Mouse (Mus musculus) midbrain, embryonic 11.5 days (tissue): ENCODE data around the gene Il1rl1. TPM values are rescaled to one million over a fixed set of nuclear protein-coding genes. Genes with fewer than 3 reads are reported as not detected.

Experiments used
- ATAC-seq: fragments of 200-750 bp; cut with Nextera tagmentation; 2 replicates; pipeline ENCODE4 v1.8.0; 2017; ENCODE audit warnings: moderate TSS enrichment, moderate library complexity; ENCODE audit not compliant: low FRiP score
- DNase-seq: peaks from one replicate; pipeline ENCODE4 v3.0.0; 2015; ENCODE audit warnings: low spot score; ENCODE audit errors: missing footprints
- H3K27ac ChIP-seq: fragments of 300-500 bp; sonication (generic); 2 replicates; pipeline ENCODE4 v1.5.1; 2014; ENCODE audit warnings: low read depth, low read length
- H3K27me3 ChIP-seq: fragments of 300-500 bp; sonication (generic); 2 replicates; pipeline ENCODE4 v1.6.1; 2014; ENCODE audit warnings: mild to moderate bottlenecking, low read length, moderate library complexity, mixed read lengths; ENCODE audit not compliant: control insufficient read depth, insufficient read depth
- H3K36me3 ChIP-seq: fragments of 300-500 bp; sonication (generic); 2 replicates; pipeline ENCODE4 v1.6.1; 2014; ENCODE audit warnings: mild to moderate bottlenecking, low read length, moderate library complexity, mixed read lengths; ENCODE audit not compliant: control insufficient read depth, insufficient read depth
- H3K4me1 ChIP-seq: fragments of 300-500 bp; sonication (generic); 2 replicates; pipeline ENCODE4 v1.6.1; 2014; ENCODE audit warnings: low read length; ENCODE audit not compliant: control insufficient read depth, insufficient read depth
- H3K4me2 ChIP-seq: fragments of 300-500 bp; sonication (generic); 2 replicates; pipeline ENCODE4 v1.6.1; 2014; ENCODE audit warnings: mild to moderate bottlenecking, moderate library complexity
- H3K4me3 ChIP-seq: fragments of 300-500 bp; sonication (generic); 2 replicates; pipeline ENCODE4 v1.5.1; 2014; ENCODE audit warnings: low read depth, low read length
- H3K9ac ChIP-seq: fragments of 300-500 bp; sonication (generic); 2 replicates; pipeline ENCODE4 v1.6.1; 2014; ENCODE audit warnings: low read length
- H3K9me3 ChIP-seq: fragments of 300-500 bp; sonication (generic); 2 replicates; pipeline ENCODE4 v1.6.1; 2016; ENCODE audit warnings: low read length; ENCODE audit not compliant: control insufficient read depth
- WGBS: fragments of 180-500 bp; shearing (Covaris S2); extraction: QIAGEN DNeasy Blood & Tissue Kit; methylation state at CpG from one replicate; pipeline ENCODE4 v1.1.7; 2014; 5-methylcytosine and 5-hydroxymethylcytosine counted together
- polyA plus RNA-seq: library from polyadenylated mRNA; unstranded; fragments of >200 nt; fragmentation: Nextera tagmentation; extraction: Ambion mirVana; gene quantifications from 2 replicates; pipeline ENCODE4 v1.2.1, GENCODE M21; 2014

The Il1rl1 gene
- polyA plus RNA-seq, 1 experiment from 2014 or later, result 0.11 TPM

DNA sequence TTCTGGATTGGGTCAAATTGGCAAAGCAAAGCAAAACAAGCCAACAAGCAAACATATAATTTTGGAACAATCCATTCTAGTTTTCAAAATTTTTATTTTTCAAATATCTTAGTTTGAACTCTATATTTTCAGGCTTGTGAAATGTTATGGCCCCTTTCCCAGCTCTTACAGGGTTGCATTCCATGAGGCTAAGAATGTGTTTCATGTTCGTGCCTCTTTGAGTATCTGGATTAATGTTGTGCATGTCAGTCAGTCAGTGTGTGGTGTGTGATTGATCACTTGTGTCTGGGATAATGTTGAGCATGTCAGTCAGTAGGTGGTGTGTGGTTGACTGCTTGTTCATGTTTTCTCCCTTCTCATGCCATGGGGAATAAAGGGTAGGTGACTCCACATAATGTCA, 1.5 kb upstream of the Il1rl1 start:
- ATAC-seq, result no peak
- 89% methylated on average over 1 of the region's 1 CpGs for WGBS
- no peaks in the 10 kb centered on the region for H3K27me3 ChIP-seq
- no peak overlapping the region for H3K4me3 ChIP-seq
- H3K4me2 ChIP-seq, result no peak overlapping the region
- no peak overlapping the region for H3K9ac ChIP-seq
- no peaks in the 10 kb centered on the region for H3K36me3 ChIP-seq
- DNase-seq, result no peak
- no peaks in the 10 kb centered on the region for H3K9me3 ChIP-seq
- H3K27ac ChIP-seq, result no peak overlapping the region
- no peaks in the 10 kb centered on the region for H3K4me1 ChIP-seq

- H3K27ac ChIP-seq, result no peak overlapping the region
- no peak for DNase-seq
- no peak overlapping the region for H3K9ac ChIP-seq
- no peak overlapping the region for H3K4me3 ChIP-seq
- no peaks in the 10 kb centered on the region for H3K4me1 ChIP-seq
- H3K36me3 ChIP-seq, result no peaks in the 10 kb centered on the region
- H3K4me2 ChIP-seq, result no peak overlapping the region
- no peaks in the 10 kb centered on the region for H3K27me3 ChIP-seq
- 83% methylated on average over 4 of the region's 4 CpGs for WGBS
- H3K9me3 ChIP-seq, result no peaks in the 10 kb centered on the region
- ATAC-seq, result no peak
These were observed 919 bp downstream of the Il1rl1 start for GRCm38 (mm10) chr1:40430143-40430834.

- no peak for DNase-seq
- H3K4me3 ChIP-seq, result no peak overlapping the region
- no peaks in the 10 kb centered on the region for H3K4me1 ChIP-seq
- 90% methylated on average over 2 of the region's 2 CpGs for WGBS
- no peak overlapping the region for H3K9ac ChIP-seq
- no peak overlapping the region for H3K4me2 ChIP-seq
- no peak overlapping the region for H3K27ac ChIP-seq
- H3K27me3 ChIP-seq, result no peaks in the 10 kb centered on the region
- no peaks in the 10 kb centered on the region for H3K36me3 ChIP-seq
- no peaks in the 10 kb centered on the region for H3K9me3 ChIP-seq
- ATAC-seq, result no peak
These were observed 2.8 kb downstream of the Il1rl1 start for GRCm38 (mm10) chr1:40432169-40432568.

GRCm38 (mm10) chr1:40435936-40436335, 6.6 kb downstream of the Il1rl1 start:
- no peaks in the 10 kb centered on the region for H3K36me3 ChIP-seq
- no peaks in the 10 kb centered on the region for H3K4me1 ChIP-seq
- DNase-seq (no peak), ATAC-seq (no peak)
- H3K9me3 ChIP-seq, result no peaks in the 10 kb centered on the region
- H3K27ac ChIP-seq, result no peak overlapping the region
- no peaks in the 10 kb centered on the region for H3K27me3 ChIP-seq
- H3K4me3 ChIP-seq, result no peak overlapping the region
- WGBS, result 88% methylated on average over 3 of the region's 3 CpGs
- H3K9ac ChIP-seq, result no peak overlapping the region
- no peak overlapping the region for H3K4me2 ChIP-seq

- H3K4me3 ChIP-seq, result no peak overlapping the region
- WGBS, result 94% methylated on average over 2 of the region's 2 CpGs
- no peak overlapping the region for H3K4me2 ChIP-seq
- no peaks in the 10 kb centered on the region for H3K27me3 ChIP-seq
- H3K27ac ChIP-seq, result no peak overlapping the region
- H3K9me3 ChIP-seq, result no peaks in the 10 kb centered on the region
- no peak for ATAC-seq
- H3K4me1 ChIP-seq, result no peaks in the 10 kb centered on the region
- H3K36me3 ChIP-seq, result no peaks in the 10 kb centered on the region
- no peak for DNase-seq
- H3K9ac ChIP-seq, result no peak overlapping the region
These were observed 8.0 kb downstream of the Il1rl1 start for GRCm38 (mm10) chr1:40437340-40437739.

GRCm38 (mm10) chr1:40439504-40439903, 10.1 kb downstream of the Il1rl1 start:
- WGBS, result 82% methylated on average over 8 of the region's 8 CpGs
- H3K4me2 ChIP-seq, result no peak overlapping the region
- no peak overlapping the region for H3K9ac ChIP-seq
- no peak overlapping the region for H3K27ac ChIP-seq
- H3K9me3 ChIP-seq, result no peaks in the 10 kb centered on the region
- no peak overlapping the region for H3K4me3 ChIP-seq
- no peaks in the 10 kb centered on the region for H3K4me1 ChIP-seq
- no peaks in the 10 kb centered on the region for H3K36me3 ChIP-seq
- DNase-seq (no peak), ATAC-seq (no peak)
- no peaks in the 10 kb centered on the region for H3K27me3 ChIP-seq

- WGBS, result 93% methylated on average over 3 of the region's 3 CpGs
These were observed 15.4 kb downstream of the Il1rl1 start for GRCm38 (mm10) chr1:40444800-40445199.

GRCm38 (mm10) chr1:40465477-40466430, 36.4 kb downstream of the Il1rl1 start, which contains the start of gene Il18r1:
Il18r1 (plus strand) TSS chr1:40465552.
- no peak for ATAC-seq

More at GRCm38 (mm10) chr1:40444800-40445199, 15.4 kb downstream of the Il1rl1 start:
- Histone ChIP-seq H3K36me3 (no peaks in the 10 kb centered on the region), H3K9ac (no peak overlapping the region), H3K4me3 (no peak overlapping the region), H3K4me1 (no peaks in the 10 kb centered on the region), H3K4me2 (no peak overlapping the region), H3K27me3 (no peaks in the 10 kb centered on the region), H3K9me3 (no peaks in the 10 kb centered on the region), H3K27ac (no peak overlapping the region)
- no peak for DNase-seq
- ATAC-seq, result no peak

GRCm38 (mm10) chr1:40467306-40467705, 37.9 kb downstream of the Il1rl1 start:
- no peak for DNase-seq
- Histone ChIP-seq H3K36me3 (no peaks in the 10 kb centered on the region), H3K27ac (no peak overlapping the region), H3K4me3 (no peak overlapping the region), H3K9me3 (no peaks in the 10 kb centered on the region), H3K4me2 (no peak overlapping the region), H3K27me3 (no peaks in the 10 kb centered on the region), H3K9ac (no peak overlapping the region), H3K4me1 (no peaks in the 10 kb centered on the region)
- no peak for ATAC-seq
- WGBS, result 89% methylated on average over 4 of the region's 4 CpGs

More at GRCm38 (mm10) chr1:40465477-40466430, 36.4 kb downstream of the Il1rl1 start, which contains the start of gene Il18r1:
- Histone ChIP-seq H3K36me3 (no peaks in the 10 kb centered on the region), H3K9me3 (no peaks in the 10 kb centered on the region), H3K4me2 (no peak within 1 kb of the TSS), H3K27me3 (no peaks in the 10 kb centered on the region), H3K4me3 (no peak within 1 kb of the TSS), H3K4me1 (no peaks in the 10 kb centered on the region), H3K27ac (no peak within 1 kb of the TSS), H3K9ac (no peak within 1 kb of the TSS)
- no peak for DNase-seq
- 42% methylated on average over 20 of the region's 20 CpGs for WGBS
